Mouse (Mus musculus) cerebellum, postnatal 10 days (tissue): Measurements from ENCODE around the gene Gm21981.

Experiments
- DNase-seq, 2 experiments: peaks; one replicate each; pipeline ENCODE4 v3.0.0; 2021; ENCODE audit warnings: mixed read lengths in 2 of 2

Gene Gm21981

DNA sequence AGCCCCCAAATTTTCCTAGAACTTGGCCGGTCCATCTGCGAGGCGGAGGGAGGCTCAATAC, at the start of gene Gm21981:
Gene Gm21981 (minus strand): TSS at position 14 of the 61 bp plus-strand sequence.
- DNase-seq, result no peak

DNA sequence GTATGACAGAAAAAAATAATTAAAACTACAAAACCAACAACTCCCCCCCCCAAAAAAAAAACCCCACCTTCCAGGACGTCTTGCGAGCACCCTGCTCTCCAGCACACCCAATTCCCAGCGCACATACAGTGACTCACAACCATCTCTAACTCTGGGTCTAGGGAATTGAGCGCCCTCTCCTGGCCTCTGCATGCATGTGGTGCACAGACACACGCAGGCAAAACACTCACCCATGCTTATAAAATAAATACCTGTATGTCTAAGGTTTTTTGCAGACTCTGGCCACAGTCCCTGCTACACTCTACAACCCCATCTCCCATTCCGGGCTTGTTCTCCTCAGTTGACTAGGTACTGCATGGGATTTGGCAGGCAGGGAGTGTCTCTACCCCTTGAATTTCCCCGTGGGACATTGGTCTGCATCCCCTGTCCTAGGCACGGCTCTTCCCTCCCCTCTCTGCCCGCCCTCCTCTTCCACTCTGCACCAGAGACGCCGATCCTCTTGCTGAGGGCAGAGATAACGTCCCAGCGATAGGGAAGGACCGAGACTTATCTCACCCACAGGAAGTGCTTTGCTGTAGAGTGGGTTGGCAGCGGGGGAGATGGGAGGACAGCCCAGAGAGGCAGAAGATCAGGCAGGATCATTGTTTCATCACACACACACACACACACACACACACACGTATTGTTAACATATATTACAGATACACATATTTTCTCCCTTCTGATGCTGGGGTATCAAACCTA, 48.9 kb upstream of the Gm21981 start:
- no peak for DNase-seq

DNA sequence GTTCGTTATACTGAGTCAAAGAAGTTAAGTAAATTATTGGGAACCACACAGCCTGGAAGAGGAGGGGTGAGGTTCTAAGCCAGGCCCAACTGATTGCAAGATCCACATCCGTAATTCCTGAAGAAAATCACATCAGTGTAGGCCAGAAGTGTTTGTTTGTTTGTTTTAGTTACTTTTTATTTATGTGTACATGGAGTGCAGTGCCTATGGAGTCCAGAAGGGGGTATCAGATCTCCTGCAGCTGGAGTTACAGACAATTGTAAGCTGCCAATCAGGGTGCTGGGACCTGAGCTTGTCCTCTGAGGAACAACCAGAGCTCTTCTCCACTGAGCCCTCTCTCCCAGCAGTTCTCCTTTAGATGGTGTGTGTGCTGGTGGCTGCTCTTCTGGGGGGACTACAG, 45.9 kb upstream of the Gm21981 start:
- DNase-seq, result no peak

DNA sequence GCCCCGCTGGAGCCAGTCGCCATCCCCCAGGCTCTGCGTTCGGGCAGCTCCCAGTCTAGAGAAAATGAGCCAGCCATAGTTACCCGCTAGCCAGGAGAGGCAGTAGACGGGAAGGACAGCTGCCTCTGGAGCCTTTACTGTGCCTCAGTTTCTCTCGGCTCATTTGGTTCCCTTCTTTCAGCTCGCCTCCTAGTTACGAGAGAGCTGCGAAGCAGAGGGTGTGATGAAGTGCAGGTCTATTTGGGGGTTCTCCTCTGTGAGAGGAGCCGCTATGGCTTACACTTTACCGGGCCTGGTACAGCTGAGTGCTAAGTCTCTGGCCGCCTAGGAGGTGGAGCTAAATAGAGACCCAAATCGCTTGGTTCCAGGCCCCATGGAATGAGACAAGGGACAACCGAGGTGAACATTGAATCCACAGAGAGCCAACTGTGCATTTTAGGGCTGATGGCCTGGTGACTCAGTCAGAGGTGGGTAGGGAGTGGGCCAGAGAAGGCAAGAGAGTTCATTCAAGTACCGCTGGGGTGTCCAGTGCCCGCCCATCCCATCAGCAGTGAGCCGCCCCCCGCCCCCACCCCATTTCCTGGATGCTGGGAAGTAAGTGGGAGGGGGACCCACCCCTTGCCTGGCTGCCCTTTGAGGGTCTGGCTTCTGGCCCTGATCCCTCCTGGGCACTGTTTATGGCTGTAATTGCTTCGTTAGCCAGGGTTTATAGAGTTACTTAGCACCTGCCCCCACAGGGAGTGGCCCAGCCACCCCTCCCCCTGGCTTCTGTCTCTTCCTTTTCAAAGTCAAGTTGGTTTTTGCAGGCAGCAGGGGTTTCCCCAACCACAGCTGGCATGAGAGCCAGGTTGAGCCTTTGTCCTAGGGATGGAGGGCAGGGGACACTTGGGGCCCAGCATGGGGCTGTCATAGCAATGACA, 44.9 kb upstream of the Gm21981 start:
- peak in 1 of 2 experiments; percentile 33 for DNase-seq

DNA sequence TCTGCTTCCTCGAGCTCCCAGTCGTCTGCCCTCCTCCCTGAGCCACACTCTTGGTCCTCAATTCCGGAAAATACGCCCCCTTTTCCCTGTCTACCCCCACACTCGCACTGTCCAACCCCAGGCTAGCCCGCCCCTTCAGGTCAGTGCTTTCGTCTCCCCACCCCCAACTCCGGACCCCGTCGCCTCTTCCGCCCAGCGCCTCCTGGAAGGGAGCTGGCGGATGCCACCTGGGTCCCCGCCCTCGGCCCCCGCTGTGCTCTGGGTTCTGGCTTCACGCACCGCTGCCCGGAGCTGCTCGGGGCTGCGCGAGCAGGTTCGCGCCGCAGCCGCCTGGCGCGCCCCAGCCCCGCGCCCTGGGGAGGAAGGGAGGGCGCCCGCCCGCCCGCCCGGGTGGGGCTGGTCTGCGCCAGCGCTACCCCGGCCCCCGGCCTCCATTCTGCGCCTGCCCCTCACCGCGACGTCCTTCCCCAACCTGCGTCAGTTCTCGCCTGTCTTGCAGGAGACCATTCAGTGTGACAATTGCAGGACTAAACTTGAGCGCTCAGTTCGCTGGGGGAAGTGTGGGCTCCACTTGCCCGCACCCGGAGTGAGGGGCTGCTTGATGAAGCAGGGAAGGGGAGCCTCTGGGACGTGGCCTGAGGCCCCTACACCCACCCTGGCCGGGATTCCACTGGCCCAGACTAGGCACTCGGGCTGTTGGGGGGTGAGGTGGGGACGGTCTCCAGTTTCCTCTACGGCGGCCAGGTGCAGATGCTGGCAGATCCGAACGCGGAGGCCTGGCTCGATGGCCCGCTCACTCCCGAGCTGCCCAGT, 44.0 kb upstream of the Gm21981 start:
- peak; percentile 65 to 74 for DNase-seq

DNA sequence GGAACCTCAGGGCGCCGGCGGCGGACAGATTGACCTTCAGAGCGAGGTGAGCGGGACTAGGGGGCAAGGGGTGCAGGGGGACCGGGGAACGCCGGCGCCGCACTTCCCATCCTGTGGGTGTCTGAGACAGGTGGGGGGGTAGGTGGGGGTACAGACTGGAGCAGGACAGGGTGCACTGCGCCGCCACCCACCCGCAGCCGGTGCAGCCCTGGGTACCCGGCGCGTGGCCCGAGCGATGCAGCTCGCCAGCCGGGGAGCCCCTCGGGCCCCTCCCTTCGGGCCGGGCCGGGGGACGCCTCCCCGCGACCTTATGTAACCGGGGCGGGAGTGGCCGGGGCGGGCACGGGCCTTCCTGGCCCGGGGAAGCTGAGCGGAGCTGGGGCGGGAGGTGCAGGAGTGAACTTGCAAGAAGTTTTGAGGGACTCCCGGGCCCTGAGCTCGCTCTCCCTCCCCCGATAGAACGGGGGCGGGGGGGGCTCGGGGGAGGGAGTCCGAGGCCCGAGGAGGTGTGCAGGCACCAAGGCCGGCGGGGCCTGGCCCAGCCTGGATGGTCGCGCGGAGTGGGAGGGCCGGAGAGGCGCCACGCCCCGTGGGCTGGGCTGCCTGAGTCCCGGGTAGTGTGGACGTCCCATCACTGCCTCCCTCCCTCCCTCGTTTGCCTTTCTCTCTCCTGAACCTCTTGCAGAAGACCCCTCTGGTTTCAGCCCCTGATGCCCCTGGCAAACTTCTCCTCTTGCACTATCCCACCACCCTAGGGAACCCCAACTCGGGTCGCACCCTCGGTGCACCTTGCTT, 43.2 kb upstream of the Gm21981 start:
- peak; percentile 73 to 82 for DNase-seq

DNA sequence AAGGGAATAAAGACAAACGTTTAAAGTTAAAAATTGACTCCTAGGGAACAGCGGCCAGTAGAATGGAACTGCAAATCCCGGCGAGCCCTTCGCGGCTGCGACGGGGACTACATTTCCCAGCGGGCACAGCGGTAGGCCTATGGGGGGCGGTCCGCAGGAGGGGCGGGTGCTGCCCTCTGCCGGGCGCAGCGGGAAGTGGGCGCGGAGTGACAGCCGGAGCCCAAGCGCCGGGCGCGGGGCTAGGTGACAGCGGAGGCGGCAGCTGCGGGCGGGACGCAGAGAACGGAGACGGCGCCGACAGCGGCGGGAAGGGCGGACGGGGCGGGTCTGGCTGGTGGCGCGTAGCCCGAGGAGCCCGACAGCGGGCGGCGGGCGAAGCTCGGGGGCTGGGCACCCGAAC, 42.6 kb upstream of the Gm21981 start, which contains the start of gene Tfeb:
Gene Tfeb (plus strand): TSS at position 175 of the 400 bp plus-strand sequence.
- DNase-seq, result peak; percentile 99 to 100

DNA sequence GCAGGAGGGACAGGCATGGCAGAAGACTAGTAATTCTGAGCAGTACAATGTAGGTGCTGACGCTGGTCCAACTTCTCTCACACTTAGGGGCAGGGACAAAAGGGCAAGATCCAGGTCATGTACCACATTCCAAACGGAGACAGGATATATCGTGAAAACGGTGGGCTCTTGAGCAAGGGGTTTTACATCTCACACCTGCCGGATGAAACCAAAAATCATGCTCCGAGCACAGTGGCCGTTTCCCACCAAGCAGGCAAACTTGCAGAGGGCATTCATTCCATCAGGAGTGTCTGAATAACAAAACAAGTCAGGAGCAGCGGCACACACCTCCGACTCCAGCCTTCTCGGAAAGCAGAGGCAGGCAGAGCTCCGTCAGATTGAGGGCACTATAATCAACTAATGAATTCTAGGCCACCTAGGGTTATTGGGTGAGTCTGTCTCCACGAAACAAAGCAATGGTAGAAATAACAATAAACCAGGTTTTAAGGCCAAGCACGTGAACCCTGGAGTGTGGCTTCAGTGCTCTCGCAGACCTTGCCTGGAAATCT, 41.4 kb upstream of the Gm21981 start:
- no peak for DNase-seq

DNA sequence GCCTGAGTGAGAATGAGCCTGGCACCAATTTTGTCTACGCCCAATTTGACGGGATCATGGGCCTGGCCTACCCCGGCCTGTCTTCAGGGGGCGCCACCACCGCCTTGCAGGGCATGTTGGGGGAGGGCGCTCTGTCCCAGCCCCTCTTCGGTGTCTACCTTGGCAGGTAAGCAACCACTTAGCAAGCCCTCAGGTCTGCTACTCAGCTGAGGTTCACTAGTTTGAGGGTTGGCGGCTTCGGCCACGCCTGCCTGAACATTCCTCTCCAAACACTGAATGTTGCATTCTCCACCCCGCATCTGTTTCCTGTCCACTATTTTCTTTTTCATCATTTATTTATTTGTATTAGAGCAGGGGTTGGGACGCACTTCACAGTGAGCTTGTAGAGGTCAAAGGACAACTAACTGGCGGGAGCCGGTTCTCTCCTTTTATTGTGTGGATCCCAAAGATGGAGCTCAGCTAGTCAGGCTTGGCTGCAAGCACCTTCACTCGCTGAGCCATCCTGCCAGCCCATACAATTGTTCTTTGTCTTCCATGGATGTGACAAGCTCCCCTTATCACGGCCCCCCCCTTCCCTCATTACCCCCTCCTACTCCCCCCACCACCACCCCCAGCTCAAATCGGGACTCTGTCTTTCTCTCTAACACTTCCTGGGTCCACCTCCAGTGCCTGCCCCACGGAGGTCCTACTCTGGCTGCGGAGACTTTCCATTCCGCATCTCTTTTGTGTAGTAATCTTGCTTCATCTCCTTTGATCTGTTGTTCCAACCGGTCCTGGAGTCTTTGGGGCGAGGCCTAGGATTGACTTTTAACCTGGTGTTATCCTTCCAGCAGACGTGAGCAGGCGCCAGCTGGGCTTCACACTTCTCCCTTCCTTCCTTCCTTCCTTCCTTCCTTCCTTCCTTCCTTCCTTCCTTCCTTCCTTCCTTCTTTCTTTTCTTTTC, 36.6 kb upstream of the Gm21981 start:
- DNase-seq, result no peak

DNA sequence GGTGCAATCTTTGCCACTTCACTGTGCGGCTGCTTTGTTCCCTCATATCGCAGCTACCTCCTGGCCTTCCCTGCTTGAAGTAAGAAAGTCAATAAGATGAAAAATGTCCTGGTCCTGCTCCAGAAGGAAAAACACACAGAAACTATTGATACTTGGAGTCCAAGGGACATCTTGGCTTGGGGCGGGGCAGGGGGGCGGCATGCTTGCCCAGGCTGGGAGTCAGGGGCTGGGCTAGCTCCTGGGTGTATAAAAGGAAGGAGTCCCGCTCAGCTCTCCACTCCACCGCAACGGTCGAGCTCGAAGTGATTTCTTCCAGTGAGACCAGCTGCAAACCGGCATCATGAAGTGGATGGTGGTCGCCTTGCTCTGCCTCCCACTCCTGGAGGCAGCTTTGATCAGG, 32.3 kb upstream of the Gm21981 start, which contains the start of gene Pgc:
Gene Pgc (plus strand): TSS at position 277 of the 400 bp plus-strand sequence.
- no peak for DNase-seq

DNA sequence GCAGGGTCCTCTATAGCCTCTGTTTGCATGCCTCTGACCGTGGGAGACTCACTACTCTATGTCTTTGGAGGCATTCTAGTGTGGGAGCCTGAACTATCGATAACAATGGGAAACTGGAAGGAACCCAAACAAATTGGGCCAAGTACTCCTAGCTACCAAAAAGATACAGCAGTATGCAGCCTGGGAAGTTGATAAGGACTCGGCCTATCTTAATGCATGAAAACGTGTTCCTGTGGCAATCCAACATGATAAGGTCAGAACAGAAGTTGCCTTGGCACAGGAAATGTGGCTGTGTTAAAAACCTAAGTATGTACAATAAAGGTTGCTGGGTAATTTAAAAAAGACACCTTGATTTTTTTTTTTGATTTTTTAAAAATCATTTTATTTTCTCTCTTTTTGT, 26.9 kb upstream of the Gm21981 start:
- no peak for DNase-seq

DNA sequence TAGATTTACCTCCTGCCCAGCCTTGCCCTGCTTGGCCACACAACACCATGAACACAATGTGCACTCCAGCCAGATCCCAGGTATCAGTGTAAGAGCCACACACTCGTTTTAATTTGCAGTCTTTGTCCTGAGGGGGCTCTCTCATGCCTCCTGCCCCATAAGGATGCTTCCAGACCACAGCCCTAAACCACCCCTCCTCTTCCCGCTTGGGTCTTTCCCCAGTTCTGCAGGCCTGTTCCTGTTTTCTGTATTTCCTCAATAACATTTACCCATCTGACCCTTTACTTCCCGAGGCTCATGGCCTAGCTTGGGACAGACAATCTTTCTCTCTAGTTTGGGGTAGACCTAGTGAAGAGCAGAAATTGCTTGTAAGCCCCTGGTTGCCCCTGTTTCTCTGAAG, 20.8 kb upstream of the Gm21981 start:
- DNase-seq, result no peak

DNA sequence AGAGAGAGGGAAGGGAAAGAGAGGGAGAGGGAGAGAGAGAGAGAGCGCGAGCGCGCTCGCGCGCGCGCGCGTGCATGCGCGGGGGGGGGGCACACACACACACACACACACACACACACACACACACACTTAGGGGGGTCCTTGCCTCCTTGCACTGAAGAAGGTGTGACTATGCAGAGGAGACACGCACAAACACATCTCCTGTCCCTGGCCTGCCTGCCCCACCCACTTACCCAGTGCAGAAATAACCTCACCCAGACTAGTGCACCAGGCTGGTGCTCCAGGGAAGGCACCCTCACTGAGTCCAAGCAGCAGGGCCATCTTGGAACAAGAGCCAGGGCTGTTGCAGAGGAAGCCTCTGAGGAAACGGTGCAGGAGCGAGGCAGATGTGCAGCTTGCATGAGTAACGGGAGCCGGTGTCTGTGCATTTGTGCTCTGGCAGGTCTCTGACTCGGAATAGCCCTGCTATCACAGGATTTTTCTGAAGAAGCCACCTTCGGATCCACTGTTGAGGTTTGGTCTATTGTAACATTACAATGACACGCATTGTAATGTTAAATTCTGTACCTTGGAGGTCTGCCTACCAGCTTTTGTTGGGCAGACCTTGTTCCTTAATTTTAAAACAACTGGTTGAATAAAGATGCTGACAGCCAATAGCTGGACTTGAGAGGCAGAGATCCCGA, 18.8 kb upstream of the Gm21981 start:
- no peak for DNase-seq

DNA sequence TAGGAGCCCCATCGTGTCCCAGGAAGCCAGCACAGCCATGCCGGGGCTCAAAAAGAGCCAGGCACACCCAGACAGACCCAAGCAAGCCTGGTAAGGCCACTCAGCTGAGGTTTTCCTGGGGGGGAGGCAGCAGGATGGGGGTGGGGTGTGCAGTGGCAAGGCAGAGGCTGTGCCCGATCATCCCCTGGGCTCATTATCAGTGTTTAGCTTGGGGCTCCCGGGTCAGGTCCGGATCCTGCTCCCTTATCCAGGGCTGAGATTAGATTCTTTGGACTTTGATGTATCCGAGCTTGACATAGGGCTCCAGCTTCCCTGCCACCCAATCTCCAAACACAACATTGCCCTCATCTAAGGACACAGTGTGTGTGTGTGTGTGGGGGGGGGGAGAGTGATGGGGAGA, 17.6 kb upstream of the Gm21981 start:
- DNase-seq, result no peak

DNA sequence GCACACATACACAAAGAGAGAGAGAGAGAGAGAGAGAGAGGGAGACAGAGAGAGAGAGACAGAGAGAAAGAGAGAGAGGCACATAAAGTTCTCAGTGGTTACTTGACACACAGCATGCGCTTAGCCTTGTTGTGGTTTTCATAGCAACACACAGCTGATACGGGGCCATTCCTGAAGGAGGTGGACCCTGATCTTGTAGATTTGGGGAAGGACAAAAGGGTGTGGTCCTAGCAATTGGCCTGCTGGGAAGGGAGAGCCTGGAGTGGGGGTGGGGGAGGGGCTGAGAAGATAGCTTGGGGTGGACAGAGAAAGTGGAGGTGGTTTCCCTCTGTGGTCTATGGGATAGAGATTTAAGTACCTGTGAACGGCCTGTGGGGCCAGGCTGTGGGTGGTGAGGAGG, 15.8 kb upstream of the Gm21981 start:
- no peak for DNase-seq

DNA sequence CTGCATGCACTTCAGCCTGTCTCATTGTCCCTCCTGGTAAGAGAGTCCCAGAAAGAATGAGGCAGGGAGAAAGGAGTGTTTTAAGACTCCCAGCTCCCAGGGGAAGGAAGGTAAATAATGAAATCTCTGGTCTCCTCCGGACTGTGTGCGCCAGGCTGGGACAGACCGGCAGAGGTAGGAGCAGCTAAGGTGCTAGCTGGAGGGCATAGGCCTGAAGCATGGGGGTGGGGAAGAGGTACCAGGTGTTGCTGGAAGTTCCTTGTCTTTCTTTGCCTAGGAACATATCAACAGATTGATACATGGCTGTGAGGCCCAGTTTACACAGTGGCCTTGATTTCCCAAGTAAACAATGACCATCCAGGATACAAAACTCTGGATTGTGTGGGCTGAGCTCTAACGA, 14.7 kb upstream of the Gm21981 start:
- no peak for DNase-seq

DNA sequence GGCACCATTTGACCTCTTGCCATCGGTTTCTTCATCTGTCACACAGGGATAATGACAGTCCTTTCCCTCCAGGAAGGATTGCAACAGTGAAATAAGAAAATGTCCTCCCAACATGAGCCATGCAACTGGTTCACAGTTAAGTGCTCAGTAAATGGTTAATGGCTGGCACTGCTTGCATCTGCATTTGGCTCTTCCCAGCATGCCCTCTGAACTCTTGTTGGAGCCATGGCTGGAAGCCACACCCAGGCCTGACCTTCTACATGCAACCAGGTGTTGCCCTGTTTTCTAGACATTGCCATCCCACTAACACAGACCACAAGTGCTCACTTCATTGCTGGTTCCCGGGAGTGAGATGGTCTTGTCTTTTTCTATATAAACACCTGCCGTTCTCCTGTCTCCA, 13.7 kb upstream of the Gm21981 start:
- DNase-seq, result no peak

DNA sequence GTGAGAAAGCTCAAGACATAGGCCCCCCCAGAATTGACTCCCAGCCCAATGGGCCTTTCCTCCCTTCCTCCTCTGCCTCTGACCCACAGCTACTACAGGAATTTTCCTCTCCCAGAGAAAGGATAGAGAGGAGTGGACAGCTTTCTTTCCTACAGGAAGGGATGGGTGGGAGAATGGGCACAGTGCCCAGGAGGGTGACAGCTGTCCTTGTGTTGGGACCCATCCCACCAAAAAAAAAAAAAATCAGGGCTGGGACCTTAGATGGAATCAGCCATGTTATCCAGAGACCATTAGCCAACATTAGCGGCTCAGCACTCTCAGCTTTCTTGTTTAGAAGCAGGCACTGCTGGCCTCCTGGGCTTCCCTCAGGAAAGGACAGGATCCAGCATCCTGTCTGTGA, 11.9 kb upstream of the Gm21981 start:
- DNase-seq, result peak; percentile 52 to 64

DNA sequence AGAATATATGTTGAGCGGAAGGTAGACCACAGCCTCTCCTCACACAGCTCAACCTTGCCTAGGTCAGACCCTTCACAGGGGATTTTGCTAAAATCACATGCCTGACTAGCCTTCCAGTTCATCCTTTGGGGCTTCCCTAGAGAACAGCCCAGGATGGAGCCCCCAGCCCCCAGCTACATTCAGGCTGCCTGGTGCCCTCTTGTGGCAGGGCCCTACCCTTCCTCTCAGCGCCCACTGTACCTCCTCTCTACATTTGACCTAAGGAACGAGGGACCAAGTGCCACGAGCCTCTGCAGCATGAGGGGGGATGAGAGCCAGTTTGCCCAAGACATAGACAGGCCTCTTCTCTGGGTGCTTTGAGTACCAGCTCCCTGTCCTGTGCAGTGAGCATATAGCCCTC, 10.4 kb upstream of the Gm21981 start:
- no peak for DNase-seq

DNA sequence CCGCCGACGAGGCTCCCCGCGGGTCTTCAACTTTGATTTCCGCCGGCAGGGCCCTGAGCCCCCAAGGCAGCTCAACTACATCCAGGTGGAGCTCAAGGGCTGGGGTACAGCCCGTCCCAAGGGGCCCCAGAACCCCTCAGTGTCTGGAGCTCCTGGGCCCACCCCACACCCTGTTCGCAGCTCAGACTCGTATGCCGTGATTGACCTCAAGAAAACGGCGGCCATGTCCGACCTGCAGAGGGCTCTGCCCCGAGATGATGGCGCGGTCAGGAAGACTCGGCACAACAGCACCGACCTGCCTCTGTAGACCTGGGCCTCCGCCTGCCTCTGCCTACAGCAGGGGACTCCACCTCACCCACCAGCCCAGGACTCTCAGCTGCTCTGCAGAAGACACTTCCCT, 9.3 kb upstream of the Gm21981 start:
- no peak for DNase-seq
